Mouse (Mus musculus) cerebellum, postnatal 14 days (tissue): Measurements from ENCODE around the gene Cel.
A peak's percentile ranks its signal among the peaks of the same experiment; 100 is the strongest.

ENCODE experiments used
- DNase-seq, 2 experiments: peaks; one replicate each; pipeline ENCODE4 v3.0.0; 2021; ENCODE audit warnings: mixed read lengths in 2 of 2

Gene Cel

GRCm38 (mm10) chr2:28563303-28563702 lies at the start of gene Cel:
Cel (minus strand) TSS chr2:28563403.
- DNase-seq: no peak

- DNase-seq: no peak
Measured at GRCm38 (mm10) chr2:28612436-28613063, 49.3 kb upstream of the Cel start.

- DNase-seq: no peak
Measured at GRCm38 (mm10) chr2:28611407-28611787, 48.2 kb upstream of the Cel start.

GRCm38 (mm10) chr2:28610716-28611406 lies 47.7 kb upstream of the Cel start:
- DNase-seq: peak; percentile 80 to 85

- no peak for DNase-seq
Measured at GRCm38 (mm10) chr2:28609851-28610250, 46.6 kb upstream of the Cel start.

DNA sequence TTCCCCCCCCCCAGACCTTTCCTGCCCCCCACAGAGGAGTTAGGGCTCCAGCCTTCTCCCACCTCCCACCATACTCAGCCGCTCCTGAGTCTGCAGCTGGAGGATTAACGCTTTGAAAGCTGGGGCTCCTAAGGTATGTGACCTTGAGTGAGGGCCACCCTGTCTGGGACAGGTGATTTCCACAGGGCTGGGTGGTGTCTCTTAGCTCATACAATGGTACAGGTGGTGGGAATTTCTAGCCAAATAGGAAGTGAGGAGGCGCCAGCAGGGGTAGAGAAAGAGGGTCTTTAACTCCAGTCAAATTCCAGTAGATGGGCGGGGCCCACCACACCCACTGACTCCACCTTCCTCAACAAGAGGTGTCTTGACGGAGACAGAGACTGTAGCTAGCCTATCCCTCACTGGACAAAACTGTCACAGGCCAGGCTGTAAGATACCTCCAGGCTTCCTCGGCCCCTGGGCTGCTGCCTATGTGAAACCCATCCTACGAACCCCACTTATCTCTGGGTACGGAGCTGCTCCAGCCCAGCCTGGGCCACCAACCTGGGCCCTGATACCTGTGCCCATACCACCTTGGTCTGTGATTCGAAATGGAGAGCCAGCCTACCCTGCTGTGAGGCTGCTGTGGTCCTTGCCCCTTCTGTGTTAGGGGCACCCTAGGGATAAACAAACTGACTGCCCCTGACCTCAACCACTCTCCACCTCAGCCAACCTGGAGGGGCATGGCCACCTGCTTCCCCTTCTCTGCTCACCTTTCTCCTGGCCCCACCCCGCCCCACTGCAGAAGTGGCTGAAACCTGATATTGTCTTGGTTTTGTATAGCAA lies 44.4 kb upstream of the Cel start:
- DNase-seq: no peak

DNA sequence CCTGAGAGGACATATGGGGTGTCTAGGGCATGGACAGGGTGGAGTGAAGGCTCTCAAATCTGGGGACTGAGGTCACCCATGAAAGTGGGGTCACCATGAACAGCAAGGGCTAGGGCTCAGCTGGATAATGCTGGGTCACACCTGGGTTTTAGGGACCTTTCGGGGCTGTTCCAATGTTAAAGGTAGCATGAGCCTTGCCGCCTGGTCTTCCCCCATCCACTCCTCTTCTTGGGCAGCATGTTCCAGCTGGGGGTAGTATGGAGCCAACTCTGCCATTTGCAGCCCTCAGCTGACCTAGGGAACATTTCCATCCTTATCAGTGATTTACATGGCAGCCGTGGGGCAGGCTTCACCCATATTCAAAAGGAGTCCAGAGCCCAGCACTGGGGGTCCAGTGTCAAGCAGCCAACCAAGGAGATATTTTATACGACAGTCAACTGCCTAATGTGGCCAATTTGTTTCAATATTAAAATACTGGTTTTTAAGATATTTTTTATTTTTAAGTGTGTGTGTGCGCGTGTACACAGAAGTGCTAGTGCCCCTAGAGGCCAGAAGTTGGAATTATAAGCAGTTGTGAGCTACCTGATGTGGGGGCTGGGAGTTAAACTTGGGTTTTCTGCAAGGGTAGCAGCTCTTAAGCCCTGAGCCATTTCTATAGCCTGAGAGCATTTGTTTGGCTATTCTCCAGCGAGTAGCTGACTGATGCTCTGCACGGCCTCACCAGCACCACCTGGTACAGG lies 43.6 kb upstream of the Cel start:
- no peak for DNase-seq

DNA sequence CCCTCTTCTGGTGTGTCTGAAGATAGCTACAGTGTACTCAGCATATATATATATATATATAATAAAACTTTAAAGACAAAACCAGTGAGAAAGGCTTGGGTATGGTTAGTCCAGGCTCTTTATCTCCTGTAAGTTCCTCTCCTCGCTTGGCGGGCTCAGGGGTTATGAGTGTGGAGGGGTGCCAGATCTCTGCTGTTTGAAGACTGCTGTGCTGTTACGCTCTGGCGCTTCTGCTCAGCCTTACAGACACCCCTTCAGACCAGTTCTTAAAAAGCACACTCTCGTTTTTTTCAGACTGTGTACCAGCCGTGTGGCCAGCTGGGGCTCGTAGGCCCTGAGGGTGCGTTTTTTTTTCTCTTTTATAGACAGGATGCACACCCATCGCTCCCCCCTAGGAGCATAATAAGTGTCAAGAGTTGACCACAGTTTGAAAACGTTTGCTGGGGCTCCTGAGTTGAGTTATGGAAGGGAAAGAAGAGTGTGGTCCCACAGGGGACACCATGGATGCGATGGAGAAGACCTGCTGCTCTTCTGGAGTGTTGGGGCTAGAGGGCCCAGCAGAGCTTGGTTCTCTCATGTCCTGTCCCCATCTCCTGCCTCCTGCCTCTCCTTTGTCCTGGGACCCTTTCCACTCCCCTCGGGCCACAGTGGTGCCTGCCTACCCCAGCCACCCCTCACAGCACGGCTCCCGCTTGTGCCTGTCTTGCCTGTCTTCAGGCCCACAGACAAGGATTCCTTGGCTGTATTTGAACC lies 42.8 kb upstream of the Cel start:
- no peak for DNase-seq

DNA sequence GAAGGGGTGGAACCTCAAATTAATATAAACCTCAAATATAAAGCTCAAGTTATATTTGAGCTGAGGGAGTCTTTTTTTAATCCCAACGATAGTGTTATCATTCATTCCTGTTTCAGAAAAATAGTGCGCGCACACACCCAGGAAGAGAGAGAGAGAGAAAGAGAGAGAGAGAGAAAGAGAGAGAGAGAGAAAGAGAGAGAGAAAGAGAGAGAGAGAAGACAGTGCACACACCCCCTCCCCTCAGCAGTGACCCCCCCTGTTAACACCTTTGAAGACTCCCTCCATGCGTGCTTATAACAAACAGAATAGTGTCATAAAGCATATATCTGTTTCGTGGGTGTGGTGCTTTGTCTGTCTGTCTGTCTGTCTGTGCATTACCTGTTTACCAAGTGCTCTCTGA lies 40.3 kb upstream of the Cel start:
- no peak for DNase-seq

GRCm38 (mm10) chr2:28601720-28602590 lies 38.8 kb upstream of the Cel start:
- DNase-seq: no peak

- no peak for DNase-seq
Measured at GRCm38 (mm10) chr2:28599569-28599900, 36.3 kb upstream of the Cel start.

GRCm38 (mm10) chr2:28598692-28599568 lies 35.7 kb upstream of the Cel start:
- no peak for DNase-seq

GRCm38 (mm10) chr2:28597733-28598547 lies 34.7 kb upstream of the Cel start:
- no peak for DNase-seq

- DNase-seq: no peak
Measured at GRCm38 (mm10) chr2:28596998-28597397, 33.8 kb upstream of the Cel start.

DNA sequence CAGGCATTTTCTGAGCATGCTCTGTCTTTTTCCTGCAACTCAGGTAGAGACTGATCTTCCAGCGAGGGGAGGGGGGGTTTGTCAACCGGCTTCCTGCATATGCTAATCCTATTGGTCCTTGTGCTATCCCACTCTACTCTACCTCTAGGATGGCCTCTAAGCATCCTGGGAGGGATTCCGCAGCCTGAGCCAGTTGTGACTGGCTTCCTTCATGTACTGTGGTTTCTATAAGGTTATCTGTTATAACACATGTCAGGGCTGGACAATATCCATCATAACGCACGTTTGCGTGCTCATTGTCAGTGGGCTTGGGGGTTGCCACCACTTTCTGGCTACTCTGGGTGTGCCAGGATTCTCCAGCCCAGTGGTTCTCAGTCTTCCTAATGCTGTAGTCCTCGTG lies 32.8 kb upstream of the Cel start:
- DNase-seq: no peak

- peak; percentile 80 to 84 for DNase-seq
Measured at GRCm38 (mm10) chr2:28592809-28593208, 29.6 kb upstream of the Cel start.

- DNase-seq: no peak
Measured at GRCm38 (mm10) chr2:28591479-28591878, 28.3 kb upstream of the Cel start.

DNA sequence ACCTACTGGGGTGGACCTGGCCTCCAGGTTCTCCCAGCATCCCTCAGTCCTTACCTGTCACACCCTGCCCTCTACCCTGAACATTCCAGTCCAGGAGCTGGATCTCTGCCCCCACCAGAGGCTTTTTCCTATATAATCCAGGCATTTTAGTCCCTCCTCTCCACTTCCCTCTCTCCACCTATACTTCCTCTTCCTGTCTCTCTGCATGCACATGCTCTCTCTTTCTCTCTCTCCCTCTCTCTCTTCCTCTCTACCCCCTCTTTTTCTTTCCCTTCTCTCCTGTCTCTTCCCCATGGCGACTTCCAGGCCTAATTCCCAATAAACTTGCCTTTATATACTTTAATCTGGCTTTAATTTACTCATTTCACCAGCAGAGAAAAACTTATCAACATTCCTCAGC lies 25.4 kb upstream of the Cel start:
- no peak for DNase-seq

GRCm38 (mm10) chr2:28585730-28586129 lies 22.5 kb upstream of the Cel start:
- no peak for DNase-seq
